Mouse (Mus musculus) thymus, adult 2 months (tissue): ENCODE measurements around the gene Eif4enif1.

Experiments
- CTCF ChIP-seq: fragments of 200-500 bp; IDR thresholded peaks from 2 replicates; pipeline ENCODE4 v1.5.1; 2012; ENCODE audit warnings: mild to moderate bottlenecking, control low read depth, low read length, moderate library complexity, borderline replicate concordance; ENCODE audit not compliant: control insufficient read depth, poor library complexity, insufficient read depth; ENCODE audit errors: extremely low read depth
- POLR2A ChIP-seq: fragments of 200-500 bp; IDR thresholded peaks from 2 replicates; pipeline ENCODE4 v1.6.1; 2012; ENCODE audit warnings: mild to moderate bottlenecking, low read length, control low read depth, moderate library complexity; ENCODE audit not compliant: control insufficient read depth, poor library complexity, insufficient read depth; ENCODE audit errors: extremely low read depth

DNA sequence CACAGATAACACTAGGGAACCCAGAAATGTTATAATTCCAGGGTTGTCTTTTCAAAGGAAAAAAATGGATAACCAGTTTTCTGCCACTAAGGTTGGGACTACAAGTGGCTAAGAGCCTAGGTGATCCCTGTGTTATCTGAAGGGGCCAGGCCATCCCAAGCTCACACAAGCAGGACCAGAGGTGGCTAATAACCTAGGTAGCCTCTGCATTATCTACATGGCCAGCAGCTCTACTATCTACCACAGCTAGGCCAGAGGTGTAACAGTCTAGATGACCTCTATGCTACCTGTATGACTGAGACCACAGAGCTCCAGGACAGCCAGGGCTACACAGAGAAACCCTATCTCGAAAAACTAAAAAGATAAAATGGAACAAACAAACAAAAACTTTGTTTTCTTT, 57.3 kb downstream of the Eif4enif1 start:
- TF ChIP-seq CTCF: no peak
- TF ChIP-seq POLR2A: no peak
